Mouse (Mus musculus): ENCODE data around the gene Serpinf1. TPM values are rescaled to one million over a fixed set of nuclear protein-coding genes. Genes with fewer than 3 reads are reported as not detected.

Gene Serpinf1
- polyA plus RNA-seq, 1 experiment from 2014 or later: 168 TPM

MicroRNAs within 50 kb of the gene (microRNA counts, 519-probe panel; counts per million panel counts)
- microRNA mmu-miR-22: 8,018 counts per million, percentile 88 among the panel's probes with 10 or more counts

Small RNA genes within 50 kb of the gene (microRNA-seq; reads per million reads assigned to microRNA genes)
- gene Mir22: 12,002 reads per million, percentile 96 among the genes with 10 or more reads in this experiment

Other genes with a start within 250 kb of the Serpinf1 start
- 24.0 and 29.0 TPM in 2 replicates for gene Ovca2, start 243.9 kb downstream of the Serpinf1 start, polyA plus RNA-seq (2016; fragmentation: Nextera tagmentation; extraction: Ambion mirVana)
- gene Dph1, start 231.5 kb downstream of the Serpinf1 start, polyA plus RNA-seq (2016; fragmentation: Nextera tagmentation; extraction: Ambion mirVana): 26.8 and 28.0 TPM in 2 replicates
- gene Rtn4rl1, start 228.9 kb downstream of the Serpinf1 start, polyA plus RNA-seq (2016; fragmentation: Nextera tagmentation; extraction: Ambion mirVana): 9.7 and 16.6 TPM in 2 replicates
- gene Rpa1, start 74.4 kb downstream of the Serpinf1 start, polyA plus RNA-seq (2016; fragmentation: Nextera tagmentation; extraction: Ambion mirVana): 127 and 143 TPM in 2 replicates
- gene Smyd4, start 74.3 kb downstream of the Serpinf1 start, polyA plus RNA-seq (2016; fragmentation: Nextera tagmentation; extraction: Ambion mirVana): 13.6 and 15.3 TPM in 2 replicates
- gene Serpinf2, start 16.9 kb upstream of the Serpinf1 start, polyA plus RNA-seq (2016; fragmentation: Nextera tagmentation; extraction: Ambion mirVana): 3.6 and 98.2 TPM in 2 replicates
- 6.9 and 7.6 TPM in 2 replicates for gene Wdr81, start 32.0 kb upstream of the Serpinf1 start, polyA plus RNA-seq (2016; fragmentation: Nextera tagmentation; extraction: Ambion mirVana)
- gene Tlcd2, start 39.0 kb upstream of the Serpinf1 start, polyA plus RNA-seq (2016; fragmentation: Nextera tagmentation; extraction: Ambion mirVana): 12.8 and 21.3 TPM in 2 replicates
- 49.2 and 53.7 TPM in 2 replicates for gene Prpf8, start 64.1 kb upstream of the Serpinf1 start, polyA plus RNA-seq (2016; fragmentation: Nextera tagmentation; extraction: Ambion mirVana)
- 0.76 and 0.78 TPM in 2 replicates for gene Rilp, start 87.4 kb upstream of the Serpinf1 start, polyA plus RNA-seq (2016; fragmentation: Nextera tagmentation; extraction: Ambion mirVana)
- gene Scarf1, start 90.8 kb upstream of the Serpinf1 start, polyA plus RNA-seq (2016; fragmentation: Nextera tagmentation; extraction: Ambion mirVana): 13.6 and 15.8 TPM in 2 replicates
- 5.5 and 6.4 TPM in 2 replicates for gene Slc43a2, start 109.0 kb upstream of the Serpinf1 start, polyA plus RNA-seq (2016; fragmentation: Nextera tagmentation; extraction: Ambion mirVana)
- 56.1 and 80.1 TPM in 2 replicates for gene Pitpna, start 165.4 kb upstream of the Serpinf1 start, polyA plus RNA-seq (2016; fragmentation: Nextera tagmentation; extraction: Ambion mirVana)
- gene Inpp5k, start 208.3 kb upstream of the Serpinf1 start, polyA plus RNA-seq (2016; fragmentation: Nextera tagmentation; extraction: Ambion mirVana): 16.9 and 18.7 TPM in 2 replicates
- 55.3 and 75.2 TPM in 2 replicates for gene Myo1c, start 227.8 kb upstream of the Serpinf1 start, polyA plus RNA-seq (2016; fragmentation: Nextera tagmentation; extraction: Ambion mirVana)